Mouse (Mus musculus): ENCODE data around the gene Iffo2.

GRCm38 (mm10) chr4:139584704-139585103, 54.4 kb downstream of the Iffo2 start:
- TF ChIP-seq CTCF (IDR thresholded peaks at IDR 0.05; ENCODE audit: low read depth) (no peak), EP300 (IDR thresholded peaks at IDR 0.05; ENCODE audit: low read depth) (no peak)

Data from liver, embryonic 14.5 days (tissue).